Mouse (Mus musculus): ENCODE measurements around the gene St5. TPM values are rescaled to one million over a fixed set of nuclear protein-coding genes. Genes with fewer than 3 reads are reported as not detected.

Gene St5
- polyA plus RNA-seq, 1 experiment from 2014 or later, result 45.1 TPM

DNA sequence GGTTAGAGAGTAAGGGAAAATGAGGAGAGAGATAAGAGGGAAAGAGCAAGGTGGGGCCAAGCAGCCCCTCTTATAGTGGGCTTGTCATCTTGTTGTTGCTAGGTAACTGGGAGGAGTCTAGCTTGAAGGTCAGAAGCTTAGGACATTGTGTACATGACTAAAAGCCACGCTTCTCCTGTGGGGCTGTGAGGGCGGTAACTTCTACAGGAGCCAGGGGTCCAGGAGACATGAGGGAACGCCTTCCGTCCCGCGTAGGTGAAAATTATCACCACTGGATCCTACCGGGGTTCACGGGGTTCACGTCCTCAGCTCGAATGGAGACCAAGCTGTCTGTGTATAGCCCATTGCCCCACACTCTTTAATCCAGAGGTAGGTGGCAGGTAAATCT is 8.1 kb downstream of the St5 start:
- H3K36me3 ChIP-seq, result no peaks in the 10 kb centered on the region
- 91% methylated on average over 10 of the region's 10 CpGs for WGBS
- no peak overlapping the region for H3K4me3 ChIP-seq
- no peak overlapping the region for H3K4me2 ChIP-seq
- no peaks in the 10 kb centered on the region for H3K27me3 ChIP-seq
- H3K9ac ChIP-seq, result no peak overlapping the region
- no peaks in the 10 kb centered on the region for H3K9me3 ChIP-seq
- no peaks in the 10 kb centered on the region for H3K4me1 ChIP-seq
- no peak for ATAC-seq (ENCODE audit: insufficient number of reproducible peaks, insufficient read depth, low FRiP score, low TSS enrichment, low read depth)
- H3K27ac ChIP-seq, result no peak overlapping the region

DNA sequence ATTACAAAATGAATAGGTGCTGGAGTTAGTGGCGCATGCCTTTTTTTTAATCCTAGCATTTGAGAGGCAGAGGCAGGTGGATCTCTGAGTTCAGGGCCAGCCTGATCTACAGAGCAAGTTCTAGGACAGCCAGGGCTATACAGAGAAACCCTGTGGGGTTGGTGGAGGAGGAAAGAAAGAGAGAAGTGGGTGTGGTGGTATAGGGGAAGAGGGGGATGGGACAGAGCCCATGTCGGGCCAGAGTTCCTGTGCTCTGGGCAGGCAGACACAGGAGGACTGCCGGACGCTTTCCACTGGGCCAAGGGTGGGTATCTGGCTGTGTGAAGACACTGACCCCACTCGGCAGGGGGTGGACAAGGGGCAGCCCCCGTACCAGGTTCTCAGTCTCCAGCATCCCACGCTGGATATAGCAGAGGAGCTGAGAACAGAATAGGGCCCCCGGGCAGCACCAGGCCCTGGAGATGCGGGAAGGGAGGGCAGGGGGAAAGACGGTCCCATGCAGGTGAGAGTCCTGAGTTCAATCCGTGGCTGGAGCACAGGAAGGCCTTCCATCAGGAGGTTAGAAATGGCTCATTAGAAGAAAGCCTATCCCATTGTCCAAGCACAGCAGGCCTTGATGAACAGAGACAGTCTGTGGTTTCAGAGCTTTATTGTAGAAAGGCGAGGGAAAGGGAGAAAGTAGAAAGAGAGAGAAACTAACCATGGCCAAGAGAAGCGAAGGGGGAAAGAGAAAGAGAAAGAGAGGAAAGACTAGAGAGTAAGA is 8.6 kb downstream of the St5 start:
- Histone ChIP-seq H3K27me3 (no peaks in the 10 kb centered on the region), H3K4me3 (no peak overlapping the region), H3K4me1 (no peaks in the 10 kb centered on the region), H3K9ac (no peak overlapping the region), H3K9me3 (no peaks in the 10 kb centered on the region), H3K27ac (no peak overlapping the region), H3K4me2 (no peak overlapping the region), H3K36me3 (no peaks in the 10 kb centered on the region)
- WGBS, result 83% methylated on average over 13 of the region's 13 CpGs
- no peak for ATAC-seq (ENCODE audit: insufficient number of reproducible peaks, insufficient read depth, low FRiP score, low TSS enrichment, low read depth)

DNA sequence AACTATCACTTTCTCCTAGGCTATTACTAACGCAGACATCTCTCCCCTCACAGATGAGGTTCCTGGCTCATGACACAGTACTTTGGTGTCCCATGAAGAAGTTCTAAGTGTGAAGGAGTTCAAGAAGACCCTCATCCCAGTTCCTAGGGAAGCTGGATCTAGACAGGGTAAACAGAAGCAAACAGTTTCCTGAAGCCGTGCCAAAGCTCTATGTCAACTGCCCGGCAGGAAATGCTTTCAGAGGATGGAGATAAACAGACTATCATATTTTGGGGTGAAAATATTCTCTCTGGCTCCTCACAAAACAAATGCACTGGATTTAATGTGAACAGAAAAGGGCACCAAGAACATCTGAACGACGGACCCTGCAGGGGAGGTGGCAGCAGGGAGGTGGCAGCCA is 12.4 kb downstream of the St5 start:
- no peaks in the 10 kb centered on the region for H3K36me3 ChIP-seq
- no peak for ATAC-seq (ENCODE audit: insufficient number of reproducible peaks, insufficient read depth, low FRiP score, low TSS enrichment, low read depth)
- WGBS, result 89% methylated on average over 5 of the region's 5 CpGs
- no peak overlapping the region for H3K4me3 ChIP-seq
- H3K9me3 ChIP-seq, result no peaks in the 10 kb centered on the region
- no peak overlapping the region for H3K27ac ChIP-seq
- peaks cover 18% of the 10 kb centered on the region for H3K4me1 ChIP-seq
- H3K9ac ChIP-seq, result no peak overlapping the region
- H3K4me2 ChIP-seq, result no peak overlapping the region
- H3K27me3 ChIP-seq, result no peaks in the 10 kb centered on the region

DNA sequence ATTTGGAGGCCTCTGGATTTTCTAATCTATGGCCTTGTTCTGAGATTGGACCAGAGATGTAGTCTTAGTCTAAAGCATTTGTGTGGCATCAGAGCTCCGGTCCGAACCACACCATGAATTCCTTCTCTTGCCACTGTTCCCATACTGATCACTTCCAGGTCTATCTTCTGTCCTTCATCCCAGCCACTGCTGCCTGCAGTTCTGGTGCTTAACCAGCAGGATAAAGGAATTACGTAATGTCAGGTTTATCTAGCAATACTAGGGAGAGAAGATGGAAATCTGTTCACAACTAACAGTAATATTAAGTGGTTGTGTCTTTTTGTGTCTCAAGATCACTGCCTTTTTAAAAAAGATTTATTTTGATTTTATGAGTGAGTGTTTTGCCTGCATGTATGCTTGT is 13.3 kb downstream of the St5 start:
- no peak overlapping the region for H3K4me2 ChIP-seq
- 77% methylated on average over 3 of the region's 3 CpGs for WGBS
- no peak for ATAC-seq (ENCODE audit: insufficient number of reproducible peaks, insufficient read depth, low FRiP score, low TSS enrichment, low read depth)
- H3K9ac ChIP-seq, result no peak overlapping the region
- peaks cover 18% of the 10 kb centered on the region for H3K4me1 ChIP-seq
- H3K4me3 ChIP-seq, result no peak overlapping the region
- H3K27me3 ChIP-seq, result no peaks in the 10 kb centered on the region
- H3K9me3 ChIP-seq, result no peaks in the 10 kb centered on the region
- no peaks in the 10 kb centered on the region for H3K36me3 ChIP-seq
- H3K27ac ChIP-seq, result no peak overlapping the region

DNA sequence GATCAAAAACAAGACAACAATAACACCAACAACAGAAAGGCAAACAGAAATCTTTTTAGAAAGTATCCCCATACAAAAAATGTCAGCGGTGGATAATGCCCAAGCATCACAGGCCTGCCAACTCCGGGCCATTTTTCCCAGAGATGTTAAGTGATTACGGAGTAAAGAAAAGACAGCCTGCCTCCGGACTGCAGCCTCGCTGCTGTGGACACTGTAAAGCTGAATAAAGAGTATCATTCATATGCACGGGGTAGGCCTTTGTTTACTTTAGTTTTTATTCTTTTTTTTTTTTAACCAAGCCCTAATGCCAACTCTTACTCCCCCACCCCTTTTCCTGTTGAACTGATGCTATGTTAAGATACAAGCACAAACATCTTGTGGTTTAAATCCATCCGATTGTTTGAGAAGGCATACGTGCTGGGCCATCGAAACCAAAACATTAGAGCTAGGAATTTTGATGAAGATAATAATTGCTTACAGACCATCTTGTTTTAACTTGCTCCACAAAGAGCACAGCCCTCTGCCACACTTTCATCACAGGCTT is 16.7 kb downstream of the St5 start:
- no peak for ATAC-seq (ENCODE audit: insufficient number of reproducible peaks, insufficient read depth, low FRiP score, low TSS enrichment, low read depth)

DNA sequence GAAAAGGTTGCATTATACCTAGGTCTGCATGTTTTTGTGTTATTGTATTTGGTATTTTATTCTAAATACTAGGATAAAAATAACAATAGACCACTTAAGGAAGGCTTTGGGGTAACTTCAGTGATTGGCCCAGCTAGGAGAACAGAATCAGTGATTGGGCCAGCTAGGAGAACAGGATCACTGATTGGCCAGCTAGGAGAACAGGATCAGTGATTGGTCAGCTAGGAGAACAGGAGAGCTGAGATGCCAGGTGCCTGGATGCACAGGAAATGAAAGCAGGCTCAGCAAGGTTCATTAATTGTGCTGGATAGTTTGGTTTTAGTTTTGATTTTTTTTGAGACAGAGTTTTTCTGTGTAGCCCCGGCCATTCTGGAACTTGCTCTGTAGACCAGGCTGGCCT is 22.5 kb downstream of the St5 start:
- H3K4me1 ChIP-seq, result no peaks in the 10 kb centered on the region
- H3K9me3 ChIP-seq, result 0 out of 2 replicates have a peak, but pooled peaks cover 3% of the 10 kb centered on the region
- 92% methylated on average over 1 of the region's 1 CpGs for WGBS
- H3K27ac ChIP-seq, result no peak overlapping the region
- H3K4me3 ChIP-seq, result no peak overlapping the region
- no peaks in the 10 kb centered on the region for H3K36me3 ChIP-seq
- H3K9ac ChIP-seq, result no peak overlapping the region
- no peak for ATAC-seq (ENCODE audit: insufficient number of reproducible peaks, insufficient read depth, low FRiP score, low TSS enrichment, low read depth)
- no peaks in the 10 kb centered on the region for H3K27me3 ChIP-seq
- no peak overlapping the region for H3K4me2 ChIP-seq

More for the DNA sequence above, 16.7 kb downstream of the St5 start:
- H3K27me3 ChIP-seq, result no peaks in the 10 kb centered on the region
- no peaks in the 10 kb centered on the region for H3K36me3 ChIP-seq
- no peak overlapping the region for H3K4me3 ChIP-seq
- no peak overlapping the region for H3K9ac ChIP-seq
- H3K27ac ChIP-seq, result peak overlapping the region; percentile 66
- 19% methylated on average over 9 of the region's 9 CpGs for WGBS
- H3K9me3 ChIP-seq, result 0 out of 2 replicates have a peak, but pooled peaks cover 3% of the 10 kb centered on the region
- no peak overlapping the region; the same call in 1 of the 2 replicates for H3K4me2 ChIP-seq
- peaks cover 18% of the 10 kb centered on the region for H3K4me1 ChIP-seq

DNA sequence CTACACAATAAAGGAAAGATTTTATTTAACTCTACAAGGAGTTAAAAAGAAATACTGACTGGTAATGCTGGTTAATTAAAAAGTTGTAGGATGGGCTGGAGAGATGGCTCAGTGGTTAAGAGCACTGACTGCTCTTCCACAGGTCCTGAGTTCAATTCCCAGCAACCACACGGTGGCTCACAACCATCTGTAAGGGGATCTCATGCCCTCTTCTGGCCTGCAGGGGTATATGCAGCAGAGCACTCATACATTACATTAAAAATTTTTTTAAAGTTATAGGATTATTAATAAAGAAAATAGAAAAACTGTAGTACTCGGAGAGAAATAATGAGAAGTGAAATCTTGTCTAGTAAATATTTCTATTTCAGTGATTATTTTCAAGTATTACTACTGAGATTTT is 23.1 kb downstream of the St5 start:
- 92% methylated on average over 2 of the region's 2 CpGs for WGBS

DNA sequence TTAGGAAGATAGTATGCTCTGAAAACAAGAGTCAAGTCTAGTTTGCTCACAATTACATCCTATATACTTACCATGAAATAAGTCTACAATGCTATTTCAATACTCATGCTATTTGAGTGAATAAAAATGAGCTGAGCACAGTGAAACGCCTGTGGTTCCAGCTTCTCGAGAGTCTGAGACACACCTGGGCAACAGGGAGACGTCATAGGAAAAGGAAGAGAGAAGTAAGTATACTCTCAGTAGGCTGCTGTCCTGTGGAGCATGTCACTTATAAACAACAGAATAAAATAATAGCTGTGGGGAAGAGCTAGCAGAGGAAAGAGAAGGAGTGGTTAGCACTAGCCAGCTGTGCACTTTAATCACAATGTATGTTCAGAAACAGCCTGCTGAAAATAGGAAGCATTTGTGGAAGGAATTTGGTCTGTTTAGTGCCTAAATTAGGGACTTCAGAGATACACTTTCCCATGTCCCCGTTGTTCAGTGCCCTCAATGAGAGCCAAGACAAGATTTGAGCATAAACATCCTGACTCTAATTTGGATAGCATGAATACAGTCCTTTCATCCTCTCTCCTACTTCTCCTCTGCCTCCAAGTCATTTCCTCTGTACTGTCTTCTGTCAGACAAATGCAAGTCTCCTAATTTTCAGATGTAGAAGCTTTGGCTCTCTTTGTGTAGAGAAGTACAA is 28.3 kb downstream of the St5 start:
- Histone ChIP-seq H3K4me3 (no peak overlapping the region), H3K9me3 (no peaks in the 10 kb centered on the region), H3K9ac (no peak overlapping the region), H3K36me3 (no peaks in the 10 kb centered on the region), H3K4me1 (peaks cover 30% of the 10 kb centered on the region), H3K27me3 (no peaks in the 10 kb centered on the region), H3K4me2 (no peak overlapping the region), H3K27ac (peak overlapping the region; percentile 40)
- ATAC-seq (ENCODE audit: insufficient number of reproducible peaks, insufficient read depth, low FRiP score, low TSS enrichment, low read depth), result no peak
- WGBS, result 44% methylated on average over 4 of the region's 4 CpGs

More for the DNA sequence above, 23.1 kb downstream of the St5 start:
- Histone ChIP-seq H3K36me3 (no peaks in the 10 kb centered on the region), H3K27me3 (no peaks in the 10 kb centered on the region), H3K9ac (no peak overlapping the region), H3K4me2 (no peak overlapping the region), H3K4me1 (peaks cover 5% of the 10 kb centered on the region), H3K9me3 (0 out of 2 replicates have a peak, but pooled peaks cover 3% of the 10 kb centered on the region), H3K4me3 (no peak overlapping the region), H3K27ac (no peak overlapping the region)
- ATAC-seq (ENCODE audit: insufficient number of reproducible peaks, insufficient read depth, low FRiP score, low TSS enrichment, low read depth), result no peak

DNA sequence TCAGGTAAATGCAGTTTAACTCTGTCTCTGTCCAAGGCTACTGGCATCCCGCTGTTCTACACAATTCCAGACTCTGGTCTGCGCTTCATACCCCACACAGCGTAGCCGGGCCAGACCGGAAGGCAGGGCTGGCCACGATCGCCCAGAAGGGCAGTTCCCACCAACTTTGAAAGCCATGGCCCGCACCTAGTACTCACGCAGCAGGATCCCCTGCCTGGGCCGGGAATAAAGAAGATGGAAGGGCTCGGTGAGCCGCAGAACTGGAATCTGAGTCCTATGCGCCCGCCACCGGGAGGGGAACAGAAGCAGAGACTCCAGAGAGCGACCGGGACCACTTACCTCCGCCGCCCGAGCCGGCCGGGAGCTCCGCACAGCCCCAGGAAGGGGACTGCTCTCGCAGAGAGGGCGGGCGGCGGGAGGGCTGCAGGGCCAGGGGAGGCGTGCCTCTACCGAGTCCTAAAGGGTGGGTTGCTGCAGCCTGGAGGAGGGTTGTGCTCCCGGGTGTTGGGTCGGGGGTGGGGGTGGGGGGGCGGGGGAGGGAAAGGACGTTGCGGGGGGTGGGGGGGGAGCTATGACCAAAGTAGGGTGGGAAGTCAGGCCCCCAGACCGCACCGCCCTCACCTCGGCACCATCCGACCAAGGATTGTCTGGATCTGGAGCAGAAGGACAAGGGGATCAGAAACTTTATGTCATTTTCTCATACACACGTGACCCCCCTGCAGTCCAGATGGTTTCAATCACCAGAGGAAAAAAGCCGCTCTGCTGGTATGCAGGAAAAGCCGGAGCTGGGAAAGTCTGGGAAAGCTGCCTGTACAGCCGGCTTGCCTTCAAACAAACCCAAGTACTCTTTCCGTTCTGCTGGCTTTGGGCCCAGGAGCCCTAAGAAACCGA is 31.6 kb downstream of the St5 start:
- Histone ChIP-seq H3K9ac (peak overlapping the region; percentile 90), H3K4me1 (peaks cover 43% of the 10 kb centered on the region), H3K36me3 (no peaks in the 10 kb centered on the region), H3K4me3 (peak overlapping the region; percentile 79), H3K9me3 (no peaks in the 10 kb centered on the region), H3K27ac (peak overlapping the region; percentile 99), H3K4me2 (peak overlapping the region; percentile 63), H3K27me3 (no peaks in the 10 kb centered on the region)
- peak; percentile 96 for ATAC-seq (ENCODE audit: insufficient number of reproducible peaks, insufficient read depth, low FRiP score, low TSS enrichment, low read depth)
- WGBS, result under 1% methylated on average over 37 of the region's 44 CpGs

DNA sequence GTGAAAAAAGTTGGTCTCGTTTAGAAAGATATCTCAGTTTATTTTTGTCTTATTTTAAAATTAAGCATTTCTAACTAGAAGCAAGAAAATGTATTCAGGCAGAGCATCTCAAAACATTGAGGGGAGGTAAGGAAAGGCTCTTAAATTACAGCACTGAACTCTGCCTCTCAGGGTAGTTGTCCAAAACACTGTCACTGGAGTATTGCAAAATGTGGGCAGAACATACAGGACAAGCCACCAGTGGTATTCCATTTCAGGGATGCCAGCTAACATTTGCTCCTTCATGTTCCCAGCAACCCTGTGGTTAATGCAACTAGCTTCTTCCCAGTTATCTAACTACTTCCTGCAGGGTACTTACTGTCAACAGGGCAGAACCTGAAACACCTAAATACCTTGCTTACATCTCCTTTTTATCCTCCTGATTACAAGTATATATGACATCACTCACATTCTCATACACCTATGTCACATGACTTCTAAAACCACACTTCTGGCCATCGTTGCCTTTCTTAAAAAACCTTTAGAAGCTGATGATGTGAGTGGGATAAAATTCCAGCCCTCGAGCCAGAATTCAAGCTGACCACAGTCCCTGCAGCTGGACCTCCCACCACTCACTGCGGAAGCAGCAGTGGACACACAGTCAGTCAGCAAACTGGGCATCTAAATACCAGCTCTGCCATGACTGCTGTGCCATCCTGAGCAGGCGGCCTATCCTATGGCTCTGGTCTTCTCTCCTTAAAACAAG is 33.8 kb downstream of the St5 start:
- no peaks in the 10 kb centered on the region for H3K27me3 ChIP-seq
- H3K9me3 ChIP-seq, result no peaks in the 10 kb centered on the region
- ATAC-seq (ENCODE audit: insufficient number of reproducible peaks, insufficient read depth, low FRiP score, low TSS enrichment, low read depth), result no peak
- 63% methylated on average over 5 of the region's 5 CpGs for WGBS
- H3K4me2 ChIP-seq, result peak overlapping the region; percentile 63
- H3K36me3 ChIP-seq, result no peaks in the 10 kb centered on the region
- H3K9ac ChIP-seq, result peak overlapping the region; percentile 18
- peaks cover 33% of the 10 kb centered on the region for H3K4me1 ChIP-seq
- peak overlapping the region; percentile 79; the same call in 1 of the 2 replicates for H3K4me3 ChIP-seq
- no peak overlapping the region for H3K27ac ChIP-seq

DNA sequence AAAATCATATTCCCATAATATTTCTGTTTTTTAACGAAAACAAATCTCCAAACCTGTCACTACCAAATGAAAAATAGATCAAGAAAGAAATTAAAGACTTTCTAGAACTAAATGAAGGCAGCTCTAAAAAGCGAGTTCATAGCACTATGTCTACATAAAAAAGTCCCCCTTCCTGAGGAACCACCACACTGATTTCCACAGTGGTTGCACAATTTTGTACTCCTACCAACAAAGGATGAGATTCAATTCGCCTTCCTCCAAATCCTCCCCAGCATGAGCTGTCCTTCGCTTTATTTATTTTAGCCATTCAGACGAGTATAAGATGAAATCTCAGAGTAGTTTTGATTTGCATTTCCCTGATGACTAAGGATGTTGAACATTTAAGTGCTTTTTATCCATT is 36.7 kb downstream of the St5 start:
- no peak for ATAC-seq (ENCODE audit: insufficient number of reproducible peaks, insufficient read depth, low FRiP score, low TSS enrichment, low read depth)
- Histone ChIP-seq H3K27me3 (no peaks in the 10 kb centered on the region), H3K9me3 (no peaks in the 10 kb centered on the region), H3K27ac (no peak overlapping the region), H3K4me3 (no peak overlapping the region), H3K4me1 (peaks cover 28% of the 10 kb centered on the region), H3K9ac (no peak overlapping the region), H3K4me2 (no peak overlapping the region), H3K36me3 (no peaks in the 10 kb centered on the region)
- 78% methylated on average over 5 of the region's 5 CpGs for WGBS

Measured in embryonic facial prominence, embryonic 13.5 days (tissue).